Mouse (Mus musculus) liver (tissue): Measurements from ENCODE around the gene Gid4.
"Not testable (repeated sequence)": the region's sequence is repeated elsewhere in the genome, so short reads cannot be mapped to it uniquely, and the experiment has no call there.

ENCODE experiments used
- DNase-seq: peaks from one replicate; pipeline ENCODE4 v3.0.0-alpha.2; 2020; ENCODE audit warnings: mixed read lengths

Gid4 gene

GRCm38 (mm10) chr11:60433501-60433900 lies 16.6 kb downstream of the Gid4 start:
- DNase-seq, result no peak

- DNase-seq, result no peak
These were observed 18.2 kb downstream of the Gid4 start for GRCm38 (mm10) chr11:60435133-60435532.

GRCm38 (mm10) chr11:60436618-60437017 lies 19.7 kb downstream of the Gid4 start:
- no peak for DNase-seq

GRCm38 (mm10) chr11:60439621-60440020 lies 22.7 kb downstream of the Gid4 start:
- DNase-seq, result not testable (repeated sequence)

GRCm38 (mm10) chr11:60440176-60440575 lies 23.2 kb downstream of the Gid4 start:
- DNase-seq, result no peak

GRCm38 (mm10) chr11:60442896-60443295 lies 26.0 kb downstream of the Gid4 start:
- DNase-seq, result no peak

GRCm38 (mm10) chr11:60444007-60444406 lies 27.1 kb downstream of the Gid4 start:
- no peak for DNase-seq

GRCm38 (mm10) chr11:60454080-60454744 lies 37.3 kb downstream of the Gid4 start, which contains the start of gene Drg2:
TSS of gene Drg2 (plus strand) at chr11:60454591.
- DNase-seq, result peak; percentile 85

GRCm38 (mm10) chr11:60454745-60455087 lies 37.8 kb downstream of the Gid4 start:
- peak; percentile 16 for DNase-seq

- no peak for DNase-seq
These were observed 41.0 kb downstream of the Gid4 start for GRCm38 (mm10) chr11:60457973-60458372.

GRCm38 (mm10) chr11:60465943-60466380 lies 49.0 kb downstream of the Gid4 start:
- DNase-seq, result peak; percentile 57

GRCm38 (mm10) chr11:60469039-60469438 lies 52.1 kb downstream of the Gid4 start, which contains the start of gene Myo15:
TSS of gene Myo15 (plus strand) at chr11:60469339.
- DNase-seq, result no peak

GRCm38 (mm10) chr11:60470743-60471142 lies 53.8 kb downstream of the Gid4 start:
- DNase-seq, result no peak

- DNase-seq, result no peak
These were observed 57.6 kb downstream of the Gid4 start for GRCm38 (mm10) chr11:60474534-60474933.

- DNase-seq, result no peak
These were observed 58.9 kb downstream of the Gid4 start for GRCm38 (mm10) chr11:60475668-60476362.

GRCm38 (mm10) chr11:60478121-60478520 lies 61.2 kb downstream of the Gid4 start:
- DNase-seq, result peak; percentile 42

- peak; percentile 79 for DNase-seq
These were observed 69.3 kb downstream of the Gid4 start for GRCm38 (mm10) chr11:60486267-60486666.

GRCm38 (mm10) chr11:60492726-60493125 lies 75.8 kb downstream of the Gid4 start:
- DNase-seq, result no peak

- DNase-seq, result no peak
These were observed 78.7 kb downstream of the Gid4 start for GRCm38 (mm10) chr11:60495692-60496091.
